Mouse (Mus musculus): ENCODE measurements around the gene Xpc.
"Not testable (repeated sequence)": the region's sequence is repeated elsewhere in the genome, so short reads cannot be mapped to it uniquely, and the experiment has no call there.

Gene Xpc

GRCm38 (mm10) chr6:91472319-91472718, 43.4 kb downstream of the Xpc start:
- DNase-seq (ENCODE audit: low spot score) = no peak

DNA sequence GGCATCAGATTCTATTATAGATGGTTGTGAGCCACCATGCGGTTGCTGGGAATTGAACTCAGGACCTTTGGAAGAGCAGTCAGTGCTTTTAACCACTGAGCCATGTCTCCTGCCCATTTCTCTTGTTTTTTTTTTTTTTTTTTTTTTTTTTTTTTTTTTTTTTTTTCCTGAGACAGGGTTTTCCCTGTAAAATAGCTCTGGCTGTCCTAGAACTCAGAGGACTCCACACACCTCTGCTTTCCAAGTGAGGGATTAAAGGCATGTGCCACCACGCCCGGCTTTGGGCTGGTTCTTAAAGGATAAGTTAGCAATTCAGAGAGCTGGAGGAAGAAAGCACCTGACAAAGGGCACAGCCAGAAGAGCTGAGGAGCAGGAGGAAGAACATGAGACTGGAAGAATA, 44.3 kb downstream of the Xpc start:
- DNase-seq (ENCODE audit: low spot score) = not testable (repeated sequence)

GRCm38 (mm10) chr6:91470712-91471111, 45.0 kb downstream of the Xpc start:
- no peak for DNase-seq (ENCODE audit: low spot score)

DNA sequence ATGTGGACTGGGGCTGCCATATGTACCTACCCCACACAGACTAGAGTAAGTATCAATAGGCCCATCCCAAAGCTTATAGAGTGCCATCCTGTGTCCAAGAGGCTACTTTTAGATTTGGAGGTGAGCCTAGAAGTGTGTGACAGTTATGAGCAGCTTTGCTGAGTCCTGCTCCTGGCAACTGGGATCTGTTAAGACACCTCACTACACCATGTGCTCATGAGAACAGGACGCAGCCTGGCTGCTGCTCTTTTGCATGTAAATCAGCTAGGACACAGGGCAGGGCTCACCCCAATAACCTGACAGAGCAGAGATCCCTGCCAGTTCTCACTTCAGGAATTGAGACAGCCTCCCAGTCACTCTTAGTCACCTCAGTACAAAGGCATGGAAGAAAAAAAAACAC, 48.6 kb downstream of the Xpc start:
- no peak for DNase-seq (ENCODE audit: low spot score)

DNA sequence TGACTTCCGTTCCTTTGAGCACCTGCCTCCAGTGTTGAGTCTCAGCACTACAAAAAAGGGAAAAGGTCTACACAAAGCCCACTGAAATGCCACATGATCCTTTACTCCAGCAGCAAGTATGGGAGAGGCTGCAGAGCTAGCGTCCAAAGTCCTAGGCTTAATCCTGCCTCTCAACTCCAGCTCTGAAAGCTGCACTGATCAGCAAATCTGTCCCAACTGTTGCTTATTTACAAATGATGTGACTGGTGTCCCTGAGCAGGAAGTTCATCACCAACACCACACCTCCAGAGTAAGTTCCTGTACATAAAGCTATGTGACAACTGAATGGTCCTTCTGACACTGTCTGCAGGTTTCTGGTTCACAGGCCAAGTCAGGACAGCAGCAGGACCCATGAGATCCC, 49.9 kb downstream of the Xpc start:
- no peak for DNase-seq (ENCODE audit: low spot score)

GRCm38 (mm10) chr6:91459471-91459870, 56.2 kb downstream of the Xpc start:
- no peak for DNase-seq (ENCODE audit: low spot score)

DNA sequence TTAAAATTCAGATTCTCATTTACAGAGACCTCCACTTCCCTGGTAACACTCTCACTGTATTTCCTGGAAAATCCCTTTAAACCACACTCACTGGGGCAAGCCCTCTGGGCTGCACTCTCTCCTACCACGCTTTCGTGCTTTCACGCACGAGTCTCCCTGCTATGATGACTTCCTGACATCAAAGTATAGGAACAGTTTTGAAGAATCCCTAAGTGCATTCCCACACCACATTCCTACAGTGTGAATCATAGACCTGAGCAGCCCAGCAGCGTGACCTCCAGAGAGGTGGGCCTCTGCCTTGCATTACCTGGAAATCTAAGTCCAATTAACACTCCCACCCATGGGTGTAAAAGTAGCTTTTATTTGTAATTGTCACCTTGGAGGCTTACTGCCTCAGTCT, 61.1 kb downstream of the Xpc start:
- no peak for DNase-seq (ENCODE audit: low spot score)

GRCm38 (mm10) chr6:91452056-91452455, 63.6 kb downstream of the Xpc start:
- DNase-seq (ENCODE audit: low spot score) = no peak

GRCm38 (mm10) chr6:91449472-91450225, 66.0 kb downstream of the Xpc start:
- no peak for DNase-seq (ENCODE audit: low spot score)

DNA sequence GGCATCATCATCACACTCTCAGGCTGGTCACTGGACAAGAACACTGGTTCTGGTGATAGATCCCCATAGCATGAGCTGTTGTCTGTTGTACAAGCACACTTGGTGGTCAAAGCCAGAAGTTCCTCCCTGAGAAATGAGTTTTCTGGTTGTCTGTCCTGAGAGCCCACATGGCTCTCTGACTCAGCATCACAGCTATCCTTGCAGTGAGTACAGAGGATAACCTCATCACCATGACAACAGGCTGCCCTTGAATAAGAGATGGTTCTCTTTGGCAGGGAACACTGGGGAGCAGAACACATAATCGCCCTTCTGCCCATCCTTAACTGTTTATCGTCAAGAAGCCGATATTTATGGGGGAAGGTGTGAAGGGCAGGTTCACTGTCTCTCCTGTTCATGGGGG, 70.4 kb downstream of the Xpc start:
- DNase-seq (ENCODE audit: low spot score) = no peak

GRCm38 (mm10) chr6:91441145-91441662, 74.5 kb downstream of the Xpc start:
- DNase-seq (ENCODE audit: low spot score) = no peak

DNA sequence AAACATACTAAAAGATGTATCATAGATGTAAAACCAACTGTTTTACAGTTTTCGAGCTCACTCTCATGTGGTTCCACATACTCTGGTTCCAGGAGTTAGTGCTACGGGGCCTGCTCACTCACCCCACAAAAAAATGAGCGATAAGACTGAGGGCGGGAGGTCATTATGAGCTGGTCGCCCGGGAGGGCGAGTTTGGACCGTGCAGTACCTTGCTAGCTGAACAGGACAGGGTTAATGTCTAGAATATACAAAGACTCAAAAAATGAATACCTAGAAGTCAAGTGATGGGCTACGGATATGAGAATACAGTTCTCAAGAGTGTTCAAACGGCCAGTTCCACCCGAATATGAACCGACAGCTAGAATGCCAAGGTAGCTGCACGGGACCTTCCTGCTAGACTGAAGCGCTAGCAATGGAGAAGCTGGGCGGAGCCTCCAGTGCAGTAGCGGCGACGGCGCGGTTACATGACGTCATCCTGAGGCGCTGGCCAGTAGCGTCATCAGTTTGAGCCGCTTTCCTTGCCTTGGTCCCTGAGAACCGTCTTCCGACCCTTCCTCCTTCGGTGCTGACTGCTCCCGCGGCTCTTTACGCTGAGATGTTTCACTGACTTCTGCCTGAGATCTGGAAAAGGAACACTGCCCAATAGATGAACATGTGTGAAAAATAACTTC, 75.1 kb downstream of the Xpc start:
- DNase-seq (ENCODE audit: low spot score) = peak; percentile 95
